Mouse (Mus musculus): ENCODE results near the gene Sptbn1.

GRCm38 (mm10) chr11:30197564-30198090 lies 70.3 kb downstream of the Sptbn1 start:
- TF ChIP-seq GATA2 (IDR thresholded peaks at IDR 0.05; ENCODE audit: borderline replicate concordance, low read depth, low read length) (no peak), CTCF (IDR thresholded peaks at IDR 0.05; ENCODE audit: low read depth, low read length) (no peak), GATA1 (IDR thresholded peaks at IDR 0.05; ENCODE audit: borderline replicate concordance, low read length) (no peak), TAL1 (conservative IDR thresholded peaks at IDR 0.05; ENCODE audit: low read depth, low read length) (no peak), POLR2AphosphoS5 (IDR thresholded peaks at IDR 0.05; ENCODE audit: insufficient replicate concordance, low read depth, low read length) (no peak)

All from G1E (cell line).